Mouse (Mus musculus) liver, embryonic 14.5 days (tissue): ENCODE results near the gene H1foo. TPM values are rescaled to one million over a fixed set of nuclear protein-coding genes. Genes with fewer than 3 reads are reported as not detected.

ENCODE experiments used
- ATAC-seq: fragments of 200-750 bp; cut with Nextera tagmentation; 2 replicates; pipeline ENCODE4 v1.8.0; 2017; ENCODE audit warnings: moderate number of reproducible peaks, mild to moderate bottlenecking, moderate library complexity; ENCODE audit not compliant: insufficient read depth
- DNase-seq, 3 experiments: peaks; one replicate each; pipeline ENCODE4 v3.0.0-alpha.2; 2012 to 2013; ENCODE audit warnings: low read depth in 3 of 3, low spot score in 3 of 3
- H3K27ac ChIP-seq: fragments of 300-500 bp; sonication (generic); 2 replicates; pipeline ENCODE4 v1.5.1; 2014; ENCODE audit warnings: moderate library complexity, mild to moderate bottlenecking, control low read depth, inconsistent platforms
- H3K27me3 ChIP-seq: fragments of 300-500 bp; sonication (generic); 2 replicates; pipeline ENCODE4 v1.6.1; 2014; ENCODE audit warnings: mild to moderate bottlenecking, low read length, moderate library complexity; ENCODE audit not compliant: control insufficient read depth, insufficient read depth
- H3K36me3 ChIP-seq: fragments of 300-500 bp; sonication (generic); replicated peaks from 2 replicates; pipeline ENCODE4 v1.6.1; 2014; ENCODE audit warnings: low read depth; ENCODE audit not compliant: control insufficient read depth, insufficient read depth
- H3K4me1 ChIP-seq, 2 experiments: fragments of 200-500 bp in 1 of 2; fragments of 300-500 bp in 1 of 2; sonication (generic) in 1 of 2; replicated peaks; 2 replicates each; pipeline ENCODE4 v1.6.1; 2012 to 2014; ENCODE audit warnings: antibody characterized with exemption in 1 of 2, inconsistent platforms in 1 of 2, low read length in 1 of 2; ENCODE audit not compliant: control insufficient read depth in 2 of 2, insufficient read depth in 2 of 2
- H3K4me2 ChIP-seq: fragments of 300-500 bp; sonication (generic); 2 replicates; pipeline ENCODE4 v1.6.1; 2014; ENCODE audit warnings: low read depth, mild to moderate bottlenecking, control low read depth, moderate library complexity
- H3K4me3 ChIP-seq, 2 experiments: fragments of 200-500 bp in 1 of 2; fragments of 300-500 bp in 1 of 2; sonication (generic) in 1 of 2; 2 replicates each; pipeline ENCODE4 v1.5.1; 2012 to 2014; ENCODE audit warnings: low read depth in 2 of 2, low read length in 2 of 2, mild to moderate bottlenecking in 2 of 2, control low read depth in 1 of 2, inconsistent platforms in 1 of 2, moderate library complexity in 1 of 2; ENCODE audit not compliant: insufficient read depth in 1 of 2
- H3K9ac ChIP-seq: fragments of 300-500 bp; sonication (generic); replicated peaks from 2 replicates; pipeline ENCODE4 v1.6.1; 2014; ENCODE audit warnings: mild to moderate bottlenecking, control low read depth, moderate library complexity
- H3K9me3 ChIP-seq: fragments of 300-500 bp; sonication (generic); 2 replicates; pipeline ENCODE4 v1.6.1; 2016; ENCODE audit warnings: low read length, mixed read lengths; ENCODE audit not compliant: control insufficient read depth
- CTCF ChIP-seq: IDR thresholded peaks from 2 replicates; pipeline ENCODE4 v1.5.1; 2016; ENCODE audit warnings: antibody characterized with exemption, low read depth, control low read depth
- EP300 ChIP-seq: IDR thresholded peaks from 2 replicates; pipeline ENCODE4 v1.6.1; 2016; ENCODE audit warnings: antibody characterized with exemption, low read depth
- WGBS: fragments of 180-500 bp; shearing (Covaris S2); extraction: QIAGEN DNeasy Blood & Tissue Kit; methylation state at CpG from one replicate; pipeline ENCODE4 v1.1.7; 2014; ENCODE audit not compliant: insufficient replicate concordance; 5-methylcytosine and 5-hydroxymethylcytosine counted together
- polyA plus RNA-seq, 2 experiments: library from polyadenylated mRNA; depleted of rRNA in 1 of 2; stranded (reverse) in 1 of 2; unstranded in 1 of 2; fragments of >200 nt; fragmentation: Nextera tagmentation in 1 of 2; extraction: Ambion mirVana in 1 of 2; gene quantifications; 2 replicates each; pipeline versions ENCODE4 v1.2.1 to v1.2.3; 2012 to 2014

The H1foo gene
- not detected in 2 replicates for polyA plus RNA-seq (2012; rRNA removed)
- not detected in 2 replicates for polyA plus RNA-seq (2014; fragmentation: Nextera tagmentation; extraction: Ambion mirVana)

- H3K27ac ChIP-seq: no peak within 1 kb of the TSS
- H3K4me1 ChIP-seq: peaks cover 0 to 9% of the 10 kb centered on the region in 2 experiments; a peak in 3 of 4 replicates
- TF ChIP-seq EP300: no peak
- no peak for TF ChIP-seq CTCF
- H3K4me2 ChIP-seq: no peak within 1 kb of the TSS
- H3K27me3 ChIP-seq: no peaks in the 10 kb centered on the region
- no peak within 1 kb of the TSS for H3K9ac ChIP-seq
- no peak for ATAC-seq
- 62% methylated on average over 5 of the region's 5 CpGs for WGBS
- no peak within 1 kb of the TSS for H3K4me3 ChIP-seq
- no peaks in the 10 kb centered on the region for H3K36me3 ChIP-seq
- no peak for DNase-seq
- no peaks in the 10 kb centered on the region for H3K9me3 ChIP-seq
Observed at GRCm38 (mm10) chr6:115944638-115945037, at the start of gene H1foo. Gene H1foo (plus strand): TSS chr6:115944938.

- Histone ChIP-seq H3K36me3 (no peaks in the 10 kb centered on the region), H3K9ac (no peak overlapping the region), H3K4me1 (no peaks in the 10 kb centered on the region; a peak in 1 of 4 replicates), H3K9me3 (no peaks in the 10 kb centered on the region), H3K27ac (no peak overlapping the region), H3K4me2 (no peak overlapping the region), H3K27me3 (no peaks in the 10 kb centered on the region), H3K4me3 (no peak overlapping the region)
- DNase-seq: no peak
- ATAC-seq: no peak
- no peak for TF ChIP-seq CTCF
- TF ChIP-seq EP300: no peak
- 77% methylated on average over 1 of the region's 1 CpGs for WGBS
Observed at GRCm38 (mm10) chr6:115896346-115896745, 48.4 kb upstream of the H1foo start.

- no peak overlapping the region for H3K4me3 ChIP-seq
- H3K27me3 ChIP-seq: no peaks in the 10 kb centered on the region
- no peak overlapping the region for H3K27ac ChIP-seq
- no peak overlapping the region for H3K9ac ChIP-seq
- H3K4me1 ChIP-seq: no peaks in the 10 kb centered on the region; a peak in 1 of 4 replicates
- H3K4me2 ChIP-seq: no peak overlapping the region
- no peaks in the 10 kb centered on the region for H3K9me3 ChIP-seq
- TF ChIP-seq CTCF (no peak), EP300 (no peak)
- 34% methylated on average over 4 of the region's 4 CpGs for WGBS
- no peaks in the 10 kb centered on the region for H3K36me3 ChIP-seq
- ATAC-seq (no peak), DNase-seq (no peak)
Observed at GRCm38 (mm10) chr6:115897117-115897516, 47.6 kb upstream of the H1foo start.

- no peak overlapping the region for H3K4me2 ChIP-seq
- no peaks in the 10 kb centered on the region; a peak in 1 of 4 replicates for H3K4me1 ChIP-seq
- no peak for DNase-seq
- no peak overlapping the region for H3K27ac ChIP-seq
- H3K9me3 ChIP-seq: no peaks in the 10 kb centered on the region
- no peak for ATAC-seq
- H3K4me3 ChIP-seq: no peak overlapping the region
- TF ChIP-seq CTCF: no peak
- H3K36me3 ChIP-seq: no peaks in the 10 kb centered on the region
- 53% methylated on average over 7 of the region's 7 CpGs for WGBS
- H3K9ac ChIP-seq: no peak overlapping the region
- H3K27me3 ChIP-seq: no peaks in the 10 kb centered on the region
Observed at GRCm38 (mm10) chr6:115897926-115898520, 46.7 kb upstream of the H1foo start.

- H3K4me3 ChIP-seq: no peak overlapping the region
- DNase-seq: peak in 1 of 3 experiments; percentile 17
- WGBS: 5% methylated on average over 3 of the region's 3 CpGs
- no peaks in the 10 kb centered on the region for H3K36me3 ChIP-seq
- TF ChIP-seq EP300: no peak
- peak; percentile 76 for TF ChIP-seq CTCF
- no peaks in the 10 kb centered on the region for H3K9me3 ChIP-seq
- no peaks in the 10 kb centered on the region for H3K27me3 ChIP-seq
- no peak overlapping the region for H3K9ac ChIP-seq
- no peak for ATAC-seq
- H3K27ac ChIP-seq: no peak overlapping the region
- H3K4me2 ChIP-seq: no peak overlapping the region
- peaks cover 0 to 2% of the 10 kb centered on the region in 2 experiments; a peak in 1 of 4 replicates for H3K4me1 ChIP-seq
Observed at GRCm38 (mm10) chr6:115901062-115901461, 43.7 kb upstream of the H1foo start.
